20 mouse cellular contexts compared by ENCODE assay signal in the genomic region with DNA sequence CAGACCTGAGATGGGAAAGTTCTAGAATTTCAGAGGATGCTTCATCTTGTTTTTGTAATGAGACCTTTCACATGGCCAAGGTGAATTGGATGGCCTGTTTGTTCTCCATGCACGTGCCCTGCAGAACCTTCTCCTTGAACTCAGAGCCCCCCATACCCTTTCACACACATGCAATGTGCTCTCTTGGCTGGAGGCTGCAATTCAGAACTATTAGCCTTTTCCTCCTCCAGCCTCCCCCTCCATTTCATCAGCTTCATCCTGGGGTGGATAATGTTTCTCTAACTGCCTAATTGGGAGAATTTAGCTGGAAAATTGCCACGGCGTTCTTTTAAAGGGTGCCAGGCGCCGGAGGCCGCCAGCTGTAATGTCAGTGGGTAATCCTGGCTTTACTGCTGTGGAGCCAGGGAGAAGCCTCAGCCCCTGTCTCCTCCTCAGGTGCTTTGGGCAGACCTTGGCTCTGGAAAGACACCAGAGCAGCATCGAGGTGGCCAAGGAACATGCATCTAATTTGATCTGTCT.
DNase-seq lines count a peak whose midpoint lies in the region; ATAC-seq and TF ChIP-seq lines count a peak whose summit lies in the region.
"Had no signal": no experiment of that assay in that cellular context is flagged by ENCODE, and none has a peak within 500 bp of the region (broad histone marks: within the 10 kb centered on the region; RNA-seq: fewer than 3 reads in every experiment).

No protein-coding gene starts in this region.

- no peak overlapping the region for H3K4me2 ChIP-seq in liver, embryonic 11.5 days
- H3K4me2 ChIP-seq: heart, embryonic 15.5 days; limb, embryonic 15.5 days had no signal

- 41% methylated on average over 7 of the region's 7 CpGs for WGBS in cerebellum, adult 2 months
- WGBS in liver, embryonic 11.5 days = 86% methylated on average over 7 of the region's 7 CpGs

- no peak overlapping the region for H3K27ac ChIP-seq in cerebellum, adult 2 months (ENCODE audit: insufficient read depth, low read length)
- peak overlapping the region; percentile 51; the same call in 1 of the 2 replicates for H3K27ac ChIP-seq in layer of hippocampus, adult 2 months
- H3K27ac ChIP-seq in liver, embryonic 11.5 days (ENCODE audit: low read depth, low read length) = no peak overlapping the region
- H3K27ac ChIP-seq: heart, embryonic 15.5 days; limb, embryonic 15.5 days had no signal

- ATAC-seq in liver, embryonic 11.5 days (replicated peaks; ENCODE audit: low FRiP score) = no peak
- ATAC-seq: activated CD4-positive, CD25-positive, alpha-beta regulatory T cell, adult 4 months; midbrain, embryonic 16.5 days had no signal

- no peak for TF ChIP-seq POLR2A in cerebellum, adult 2 months (IDR thresholded peaks at IDR 0.05; ENCODE audit: borderline replicate concordance, insufficient read depth, low read length)

- H3K9me3 ChIP-seq in liver, embryonic 11.5 days (ENCODE audit: control insufficient read depth, low read length) = no peaks in the 10 kb centered on the region
- H3K9me3 ChIP-seq: heart, embryonic 15.5 days; limb, embryonic 15.5 days had no signal

- TF ChIP-seq CTCF in cerebellum, adult 2 months (IDR thresholded peaks at IDR 0.05; ENCODE audit: borderline replicate concordance, insufficient read depth, low read depth, low read length) = no peak
- TF ChIP-seq CTCF in layer of hippocampus, adult 2 months (conservative IDR thresholded peaks at IDR 0.05) = no peak

- no peaks in the 10 kb centered on the region for H3K36me3 ChIP-seq in liver, embryonic 11.5 days (ENCODE audit: control insufficient read depth, insufficient read depth, low read length)
- H3K36me3 ChIP-seq: heart, embryonic 15.5 days; limb, embryonic 15.5 days had no signal

- DNase-seq in cerebellum, postnatal 10 days = peak; percentile 62 to 68
- DNase-seq in cerebellum, adult 2 months = no peak
- no peak for DNase-seq in layer of hippocampus, adult 2 months (ENCODE audit: low spot score in 2 of 2)
- DNase-seq in layer of hippocampus, adult 11-12 months (ENCODE audit: low spot score) = no peak
- DNase-seq in retina, postnatal 7 days (ENCODE audit: low read depth, low spot score) = peak; percentile 14
- no peak for DNase-seq in retina, embryonic 14.5 days (ENCODE audit: low spot score)
- no peak for DNase-seq in liver, embryonic 11.5 days (ENCODE audit: low spot score)
- no peak for DNase-seq in adrenal gland, postnatal 10 days
- DNase-seq: adrenal gland, postnatal 14 days; cerebellum, adult 11-12 months; gastrocnemius, postnatal 25 days; heart, postnatal 4 days; kidney, adult 2 months; kidney, postnatal 10 days; thymus, postnatal 14 days had no signal

- peaks cover 39% of the 10 kb centered on the region for H3K4me1 ChIP-seq in cerebellum, adult 2 months (ENCODE audit: control insufficient read depth, insufficient read depth, low read length)
- H3K4me1 ChIP-seq in liver, embryonic 11.5 days (replicated peaks; ENCODE audit: control insufficient read depth, insufficient read depth, low read length) = no peaks in the 10 kb centered on the region

- no peak overlapping the region for H3K4me3 ChIP-seq in cerebellum, adult 2 months (replicated peaks; ENCODE audit: insufficient read depth, low read depth, low read length)
- no peak overlapping the region for H3K4me3 ChIP-seq in layer of hippocampus, adult 2 months
- no peak overlapping the region for H3K4me3 ChIP-seq in liver, embryonic 11.5 days (ENCODE audit: low read depth, low read length)
- H3K4me3 ChIP-seq: erythroblast, embryonic 14.5 days; heart, embryonic 15.5 days; limb, embryonic 15.5 days had no signal

- H3K9ac ChIP-seq in liver, embryonic 11.5 days (ENCODE audit: low read depth, low read length) = no peak overlapping the region
- H3K9ac ChIP-seq: heart, embryonic 15.5 days; limb, embryonic 15.5 days had no signal

- no peaks in the 10 kb centered on the region for H3K27me3 ChIP-seq in cerebellum, adult 2 months (ENCODE audit: control insufficient read depth, insufficient read depth, low read length)
- no peaks in the 10 kb centered on the region for H3K27me3 ChIP-seq in liver, embryonic 11.5 days (replicated peaks; ENCODE audit: control insufficient read depth, insufficient read depth, low read length)
- H3K27me3 ChIP-seq: heart, embryonic 15.5 days; limb, embryonic 15.5 days had no signal

Comparison
In these comparisons a context has a peak if more than half of its experiments do, and no peak if none do; other contexts are left out.
1. DNase-seq: peak in cerebellum, postnatal 10 days (2 of 2) and retina, postnatal 7 days (single experiment); none in cerebellum, adult 2 months (0 of 2), layer of hippocampus, adult 2 months (0 of 2), layer of hippocampus, adult 11-12 months (single experiment), retina, embryonic 14.5 days (single experiment), liver, embryonic 11.5 days (single experiment) and adrenal gland, postnatal 10 days (single experiment).